Mouse (Mus musculus) neural tube, embryonic 13.5 days (tissue): ENCODE measurements around the gene Fkbp10. TPM values are rescaled to one million over a fixed set of nuclear protein-coding genes. Genes with fewer than 3 reads are reported as not detected.

Experiments used
- ATAC-seq: fragments of 200-750 bp; cut with Nextera tagmentation; 2 replicates; pipeline ENCODE4 v1.8.0; 2017; ENCODE audit warnings: low read depth, mild to moderate bottlenecking, moderate TSS enrichment, moderate library complexity
- H3K27ac ChIP-seq: fragments of 300-500 bp; sonication (generic); replicated peaks from 2 replicates; pipeline ENCODE4 v1.5.1; 2015; ENCODE audit warnings: moderate library complexity, mild to moderate bottlenecking, inconsistent platforms
- H3K27me3 ChIP-seq: fragments of 300-500 bp; sonication (generic); 2 replicates; pipeline ENCODE4 v1.6.1; 2015; ENCODE audit warnings: mild to moderate bottlenecking, inconsistent platforms
- H3K36me3 ChIP-seq: fragments of 300-500 bp; sonication (generic); 2 replicates; pipeline ENCODE4 v1.6.1; 2015; ENCODE audit warnings: mild to moderate bottlenecking, inconsistent platforms
- H3K4me1 ChIP-seq: fragments of 300-500 bp; sonication (generic); replicated peaks from 2 replicates; pipeline ENCODE4 v1.6.1; 2015; ENCODE audit warnings: inconsistent platforms
- H3K4me2 ChIP-seq: fragments of 300-500 bp; sonication (generic); 2 replicates; pipeline ENCODE4 v1.6.1; 2015; ENCODE audit warnings: inconsistent platforms, mild to moderate bottlenecking, moderate library complexity
- H3K4me3 ChIP-seq: fragments of 300-500 bp; sonication (generic); 2 replicates; pipeline ENCODE4 v1.5.1; 2015; ENCODE audit warnings: mild to moderate bottlenecking, inconsistent platforms
- H3K9ac ChIP-seq: fragments of 300-500 bp; sonication (generic); 2 replicates; pipeline ENCODE4 v1.6.1; 2015; ENCODE audit warnings: moderate library complexity, mild to moderate bottlenecking, inconsistent platforms
- H3K9me3 ChIP-seq: fragments of 300-500 bp; sonication (generic); 2 replicates; pipeline ENCODE4 v1.6.1; 2016; ENCODE audit warnings: inconsistent platforms
- WGBS: fragments of 180-500 bp; shearing (Covaris S2); methylation state at CpG from one replicate; pipeline ENCODE4 v1.1.7; 2015; 5-methylcytosine and 5-hydroxymethylcytosine counted together
- polyA plus RNA-seq: library from polyadenylated mRNA; unstranded; fragments of >200 nt; fragmentation: Nextera tagmentation; extraction: Ambion mirVana; gene quantifications from 2 replicates; pipeline ENCODE4 v1.2.1, GENCODE M21; 2015

The Fkbp10 gene
- polyA plus RNA-seq, 1 experiment from 2014 or later, result 33.5 TPM

GRCm38 (mm10) chr11:100404456-100405074, 10.9 kb upstream of the Fkbp10 start:
- no peaks in the 10 kb centered on the region for H3K27me3 ChIP-seq
- no peak overlapping the region for H3K27ac ChIP-seq
- no peaks in the 10 kb centered on the region for H3K9me3 ChIP-seq
- no peak overlapping the region for H3K9ac ChIP-seq
- 87% methylated on average over 3 of the region's 3 CpGs for WGBS
- H3K4me1 ChIP-seq, result peaks cover 9% of the 10 kb centered on the region; the same call in 1 of the 2 replicates
- no peak overlapping the region for H3K4me3 ChIP-seq
- no peak overlapping the region for H3K4me2 ChIP-seq
- no peaks in the 10 kb centered on the region for H3K36me3 ChIP-seq
- ATAC-seq, result no peak

GRCm38 (mm10) chr11:100406273-100406672, 9.2 kb upstream of the Fkbp10 start:
- Histone ChIP-seq H3K27me3 (no peaks in the 10 kb centered on the region), H3K4me2 (no peak overlapping the region), H3K9ac (no peak overlapping the region), H3K4me3 (no peak overlapping the region), H3K36me3 (no peaks in the 10 kb centered on the region), H3K27ac (no peak overlapping the region), H3K9me3 (no peaks in the 10 kb centered on the region), H3K4me1 (peaks cover 9% of the 10 kb centered on the region; the same call in 1 of the 2 replicates)
- no peak for ATAC-seq
- WGBS, result 85% methylated on average over 8 of the region's 8 CpGs

GRCm38 (mm10) chr11:100406995-100407705, 8.3 kb upstream of the Fkbp10 start:
- H3K27ac ChIP-seq, result no peak overlapping the region
- no peak overlapping the region for H3K9ac ChIP-seq
- 78% methylated on average over 5 of the region's 5 CpGs for WGBS
- H3K36me3 ChIP-seq, result no peaks in the 10 kb centered on the region
- no peaks in the 10 kb centered on the region for H3K27me3 ChIP-seq
- peaks cover 10% of the 10 kb centered on the region; the same call in 1 of the 2 replicates for H3K4me1 ChIP-seq
- H3K4me3 ChIP-seq, result no peak overlapping the region
- no peak for ATAC-seq
- no peak overlapping the region for H3K4me2 ChIP-seq
- H3K9me3 ChIP-seq, result no peaks in the 10 kb centered on the region

GRCm38 (mm10) chr11:100408076-100408834, 7.2 kb upstream of the Fkbp10 start:
- no peak for ATAC-seq
- 43% methylated on average over 10 of the region's 10 CpGs for whole genome bisulfite sequencing
- H3K9me3 ChIP-seq, result no peaks in the 10 kb centered on the region
- H3K4me2 ChIP-seq, result no peak overlapping the region
- no peak overlapping the region for H3K9ac ChIP-seq
- H3K4me1 ChIP-seq, result peaks cover 18% of the 10 kb centered on the region
- no peaks in the 10 kb centered on the region for H3K36me3 ChIP-seq
- H3K27me3 ChIP-seq, result peaks cover 2% of the 10 kb centered on the region; the same call in 1 of the 2 replicates
- H3K4me3 ChIP-seq, result no peak overlapping the region
- no peak overlapping the region for H3K27ac ChIP-seq

GRCm38 (mm10) chr11:100408835-100409462, 6.5 kb upstream of the Fkbp10 start:
- H3K27me3 ChIP-seq, result peaks cover 9% of the 10 kb centered on the region
- WGBS, result 91% methylated on average over 12 of the region's 12 CpGs
- no peak overlapping the region for H3K27ac ChIP-seq
- H3K4me3 ChIP-seq, result no peak overlapping the region
- no peak overlapping the region for H3K9ac ChIP-seq
- no peaks in the 10 kb centered on the region for H3K36me3 ChIP-seq
- no peak for ATAC-seq
- peaks cover 24% of the 10 kb centered on the region for H3K4me1 ChIP-seq
- no peaks in the 10 kb centered on the region for H3K9me3 ChIP-seq
- H3K4me2 ChIP-seq, result no peak overlapping the region

- H3K9me3 ChIP-seq, result no peaks in the 10 kb centered on the region
- H3K27ac ChIP-seq, result no peak overlapping the region
- ATAC-seq, result no peak
- 81% methylated on average over 3 of the region's 3 CpGs for WGBS
- H3K4me3 ChIP-seq, result no peak overlapping the region
- no peak overlapping the region for H3K4me2 ChIP-seq
- peak overlapping the region; percentile 13; the same call in 1 of the 2 replicates for H3K9ac ChIP-seq
- H3K4me1 ChIP-seq, result peaks cover 31% of the 10 kb centered on the region
- peaks cover 9% of the 10 kb centered on the region for H3K27me3 ChIP-seq
- no peaks in the 10 kb centered on the region for H3K36me3 ChIP-seq
Measured at GRCm38 (mm10) chr11:100409686-100410085, 5.8 kb upstream of the Fkbp10 start.

- no peaks in the 10 kb centered on the region for H3K9me3 ChIP-seq
- no peak overlapping the region for H3K4me2 ChIP-seq
- H3K9ac ChIP-seq, result 0 out of 2 replicates have a peak overlapping the region, but pooled peaks have one; percentile 17
- H3K4me3 ChIP-seq, result no peak overlapping the region
- WGBS, result 73% methylated on average over 11 of the region's 11 CpGs
- peaks cover 29% of the 10 kb centered on the region for H3K27me3 ChIP-seq
- peaks cover 41% of the 10 kb centered on the region for H3K4me1 ChIP-seq
- ATAC-seq, result no peak
- H3K36me3 ChIP-seq, result no peaks in the 10 kb centered on the region
- no peak overlapping the region for H3K27ac ChIP-seq
Measured at GRCm38 (mm10) chr11:100411736-100412135, 3.8 kb upstream of the Fkbp10 start.

GRCm38 (mm10) chr11:100413541-100413940, 2.0 kb upstream of the Fkbp10 start:
- no peaks in the 10 kb centered on the region for H3K9me3 ChIP-seq
- WGBS, result 78% methylated on average over 11 of the region's 11 CpGs
- ATAC-seq, result no peak
- H3K4me2 ChIP-seq, result peak overlapping the region; percentile 65
- peak overlapping the region; percentile 79 for H3K9ac ChIP-seq
- H3K36me3 ChIP-seq, result no peaks in the 10 kb centered on the region
- H3K27ac ChIP-seq, result 0 out of 2 replicates have a peak overlapping the region, but pooled peaks have one; percentile 79
- peaks cover 32% of the 10 kb centered on the region for H3K27me3 ChIP-seq
- peaks cover 41% of the 10 kb centered on the region for H3K4me1 ChIP-seq
- H3K4me3 ChIP-seq, result peak overlapping the region; percentile 63

GRCm38 (mm10) chr11:100414021-100414913, 1.2 kb upstream of the Fkbp10 start, which contains the start of gene P3h4:
TSS of gene P3h4 (minus strand) at chr11:100414836.
- H3K36me3 ChIP-seq, result no peaks in the 10 kb centered on the region
- no peaks in the 10 kb centered on the region for H3K9me3 ChIP-seq
- peak within 1 kb of the TSS; percentile 79 for H3K9ac ChIP-seq
- peaks cover 32% of the 10 kb centered on the region for H3K27me3 ChIP-seq
- peak within 1 kb of the TSS; percentile 63 for H3K4me3 ChIP-seq
- peaks cover 41% of the 10 kb centered on the region for H3K4me1 ChIP-seq
- 1% methylated on average over 93 of the region's 93 CpGs for WGBS
- H3K27ac ChIP-seq, result peak within 1 kb of the TSS; percentile 79
- ATAC-seq, result peak; percentile 95
- peak within 1 kb of the TSS; percentile 65 for H3K4me2 ChIP-seq

- Histone ChIP-seq H3K27me3 (peaks cover 5% of the 10 kb centered on the region), H3K4me2 (no peak overlapping the region), H3K9ac (no peak overlapping the region), H3K27ac (no peak overlapping the region), H3K9me3 (no peaks in the 10 kb centered on the region), H3K4me1 (no peaks in the 10 kb centered on the region), H3K36me3 (0 out of 2 replicates have a peak, but pooled peaks cover 3% of the 10 kb centered on the region), H3K4me3 (no peak overlapping the region)
- WGBS, result 55% methylated on average over 8 of the region's 8 CpGs
- ATAC-seq, result no peak
Measured at GRCm38 (mm10) chr11:100421537-100421936, 6.0 kb downstream of the Fkbp10 start.

GRCm38 (mm10) chr11:100423836-100424235, 8.3 kb downstream of the Fkbp10 start:
- no peak overlapping the region for H3K4me2 ChIP-seq
- H3K27ac ChIP-seq, result no peak overlapping the region
- H3K4me1 ChIP-seq, result 0 out of 2 replicates have a peak, but pooled peaks cover 3% of the 10 kb centered on the region
- no peak overlapping the region for H3K9ac ChIP-seq
- ATAC-seq, result no peak
- H3K36me3 ChIP-seq, result peaks cover 5% of the 10 kb centered on the region; the same call in 1 of the 2 replicates
- no peak overlapping the region for H3K4me3 ChIP-seq
- no peaks in the 10 kb centered on the region for H3K9me3 ChIP-seq
- 90% methylated on average over 7 of the region's 7 CpGs for WGBS
- no peaks in the 10 kb centered on the region for H3K27me3 ChIP-seq
